Mouse (Mus musculus) naive thymus-derived CD4-positive, alpha-beta T cell, adult 5 months (primary cell): ENCODE data around the gene Zfp689. TPM values are rescaled to one million over a fixed set of nuclear protein-coding genes. Genes with fewer than 3 reads are reported as not detected.

Source experiments
- polyA plus RNA-seq: library from polyadenylated mRNA; unstranded; fragments of 100-300 nt; shearing (Covaris generic); gene quantifications from one replicate; pipeline ENCODE4 v1.2.1, GENCODE M21; 2017

The Zfp689 gene
- 12.4 TPM for polyA plus RNA-seq

GRCm38 (mm10) chr7:127448521-127449300 is at the start of gene Zfp689:
Zfp689 (minus strand) TSS chr7:127449158.

GRCm38 (mm10) chr7:127478635-127479317 is 29.8 kb upstream of the Zfp689 start, which contains the start of gene Fbrs:
Fbrs (plus strand) TSS chr7:127479199.

GRCm38 (mm10) chr7:127459311-127459710 is 10.4 kb upstream of the Zfp689 start, which contains the start of gene Prr14:
Prr14 (plus strand) TSS chr7:127459611.

GRCm38 (mm10) chr7:127421388-127422191 is 27.4 kb downstream of the Zfp689 start, which contains the start of gene Zfp688:
Zfp688 (minus strand) TSS chr7:127422068.

GRCm38 (mm10) chr7:127406002-127406987 is 42.7 kb downstream of the Zfp689 start, which contains the start of gene Zfp764:
Zfp764 (minus strand) TSS chr7:127406822.

GRCm38 (mm10) chr7:127393157-127393943 is 55.6 kb downstream of the Zfp689 start, which contains the start of gene E430018J23Rik:
E430018J23Rik (minus strand) TSS chr7:127393629.

Other genes starting within 250 kb of the Zfp689 start
- gene Tbc1d10b, start 240.7 kb downstream of the Zfp689 start, polyA plus RNA-seq = 47.3 TPM
- 25.5 TPM for gene Mylpf, start 240.3 kb downstream of the Zfp689 start, polyA plus RNA-seq
- 15.9 TPM for gene Zfp553, start 216.1 kb downstream of the Zfp689 start, polyA plus RNA-seq
- gene Sept1, start 216.0 kb downstream of the Zfp689 start, polyA plus RNA-seq = 528 TPM
- gene Zfp771, start 204.9 kb downstream of the Zfp689 start, polyA plus RNA-seq = 7.6 TPM
- 10.1 TPM for gene Dctpp1, start 188.4 kb downstream of the Zfp689 start, polyA plus RNA-seq
- gene Sephs2, start 175.1 kb downstream of the Zfp689 start, polyA plus RNA-seq = 26.9 TPM
- gene Itgal, start 152.9 kb downstream of the Zfp689 start, polyA plus RNA-seq = 168 TPM
- gene Zfp768, start 103.6 kb downstream of the Zfp689 start, polyA plus RNA-seq = not detected
- gene Zfp747, start 73.1 kb downstream of the Zfp689 start, polyA plus RNA-seq = 28.3 TPM
- 7.7 TPM for gene 9130019O22Rik, start 62.0 kb downstream of the Zfp689 start, polyA plus RNA-seq
- 7.6 TPM for gene E430018J23Rik, start 55.5 kb downstream of the Zfp689 start, polyA plus RNA-seq
- 17.1 TPM for gene Zfp764, start 42.3 kb downstream of the Zfp689 start, polyA plus RNA-seq
- gene Zfp688, start 27.1 kb downstream of the Zfp689 start, polyA plus RNA-seq = 23.4 TPM
- gene Prr14, start 10.5 kb upstream of the Zfp689 start, polyA plus RNA-seq = 147 TPM
- gene Fbrs, start 30.0 kb upstream of the Zfp689 start, polyA plus RNA-seq = 15.9 TPM
- gene Srcap, start 62.8 kb upstream of the Zfp689 start, polyA plus RNA-seq = 92.2 TPM
- 5.2 TPM for gene Gm42715, start 70.4 kb upstream of the Zfp689 start, polyA plus RNA-seq
- gene Tmem265, start 112.2 kb upstream of the Zfp689 start, polyA plus RNA-seq = 10.2 TPM
- gene Phkg2, start 124.2 kb upstream of the Zfp689 start, polyA plus RNA-seq = 113 TPM
- gene Ccdc189, start 139.4 kb upstream of the Zfp689 start, polyA plus RNA-seq = 0.46 TPM
- 137 TPM for gene Rnf40, start 139.6 kb upstream of the Zfp689 start, polyA plus RNA-seq
- gene Zfp629, start 166.6 kb upstream of the Zfp689 start, polyA plus RNA-seq = 0.85 TPM